Mouse (Mus musculus): Measurements from ENCODE around the gene Ccdc85b.
A peak's percentile ranks its signal among the peaks of the same experiment; 100 is the strongest.

Ccdc85b gene

DNA sequence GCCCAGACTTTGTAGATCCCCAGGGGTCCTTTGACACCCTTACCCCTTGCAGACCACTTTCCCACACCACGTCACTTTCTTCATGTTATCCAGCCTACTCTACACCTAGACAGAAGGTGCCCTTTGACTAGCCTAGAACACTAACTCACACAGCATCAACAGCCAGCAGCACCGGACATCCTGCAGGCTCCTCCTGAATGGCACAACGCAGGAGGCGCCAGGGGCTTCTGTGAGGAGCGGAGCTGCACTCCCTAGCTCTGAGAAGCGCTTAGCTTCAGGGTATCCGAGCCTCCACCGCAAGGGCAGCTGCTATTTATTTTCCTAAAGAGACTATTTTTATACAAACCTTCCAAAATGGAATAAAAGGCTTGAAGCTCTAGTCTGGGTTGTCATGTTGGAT is 2.1 kb downstream of the Ccdc85b start:
- no peak for DNase-seq (ENCODE audit: low spot score)

DNA sequence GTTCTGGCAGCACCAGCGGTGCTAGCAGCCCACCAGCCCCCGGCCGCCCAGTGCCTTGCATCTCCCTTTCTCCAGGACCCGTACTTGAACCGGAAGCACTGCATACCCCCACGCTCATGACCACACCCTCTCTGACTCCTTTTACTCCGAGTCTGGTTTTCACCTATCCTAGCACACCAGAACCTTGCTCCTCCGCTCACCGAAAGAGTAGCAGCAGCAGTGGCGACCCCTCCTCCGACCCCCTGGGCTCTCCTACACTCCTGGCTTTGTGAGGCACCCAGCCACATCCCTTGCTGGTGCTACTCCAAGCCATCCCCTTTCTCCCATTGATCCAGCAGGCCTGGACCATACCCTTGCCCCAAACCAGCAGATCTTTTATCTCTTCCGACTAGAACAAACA is 2.7 kb downstream of the Ccdc85b start:
- no peak for DNase-seq (ENCODE audit: low spot score)

DNA sequence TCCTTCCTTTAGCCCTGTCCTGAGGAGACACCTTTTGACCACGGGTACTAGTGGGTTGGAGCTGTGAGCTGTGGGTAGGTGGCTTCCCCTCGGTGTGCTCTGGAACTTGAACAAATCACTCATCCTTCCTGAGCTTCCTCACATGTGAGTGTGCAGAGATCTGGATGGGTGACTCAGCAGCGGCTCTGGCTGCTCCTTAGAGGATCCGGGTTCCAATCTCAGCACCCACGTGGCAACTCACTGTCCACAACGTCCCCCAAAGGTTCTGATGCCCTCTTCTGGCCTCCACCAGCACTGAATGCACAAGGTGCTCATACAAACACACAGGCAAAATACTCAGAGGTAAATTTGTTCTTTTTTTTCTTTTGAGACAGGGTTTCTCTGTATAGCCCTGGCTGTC is 5.9 kb downstream of the Ccdc85b start:
- DNase-seq (ENCODE audit: low spot score): no peak

DNA sequence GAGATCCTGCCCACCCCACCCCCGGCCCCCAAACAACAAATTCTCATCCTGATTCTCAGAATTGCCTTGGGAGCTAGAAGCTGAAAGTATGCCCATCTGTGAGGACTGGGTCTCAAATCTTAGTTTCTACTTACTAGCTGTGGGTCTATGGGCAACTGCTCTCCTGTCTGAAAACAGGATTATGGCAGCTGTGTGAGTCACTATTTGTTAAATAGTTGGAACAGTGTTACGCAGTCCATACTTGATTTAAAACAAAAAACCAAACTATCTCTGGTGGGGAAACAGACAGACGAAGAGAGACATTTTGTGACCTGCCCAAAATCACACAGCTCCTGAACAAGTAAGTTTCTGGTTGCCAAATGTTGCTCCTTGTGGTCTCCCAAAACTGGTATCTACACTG is 8.0 kb downstream of the Ccdc85b start:
- no peak for DNase-seq (ENCODE audit: low spot score)

DNA sequence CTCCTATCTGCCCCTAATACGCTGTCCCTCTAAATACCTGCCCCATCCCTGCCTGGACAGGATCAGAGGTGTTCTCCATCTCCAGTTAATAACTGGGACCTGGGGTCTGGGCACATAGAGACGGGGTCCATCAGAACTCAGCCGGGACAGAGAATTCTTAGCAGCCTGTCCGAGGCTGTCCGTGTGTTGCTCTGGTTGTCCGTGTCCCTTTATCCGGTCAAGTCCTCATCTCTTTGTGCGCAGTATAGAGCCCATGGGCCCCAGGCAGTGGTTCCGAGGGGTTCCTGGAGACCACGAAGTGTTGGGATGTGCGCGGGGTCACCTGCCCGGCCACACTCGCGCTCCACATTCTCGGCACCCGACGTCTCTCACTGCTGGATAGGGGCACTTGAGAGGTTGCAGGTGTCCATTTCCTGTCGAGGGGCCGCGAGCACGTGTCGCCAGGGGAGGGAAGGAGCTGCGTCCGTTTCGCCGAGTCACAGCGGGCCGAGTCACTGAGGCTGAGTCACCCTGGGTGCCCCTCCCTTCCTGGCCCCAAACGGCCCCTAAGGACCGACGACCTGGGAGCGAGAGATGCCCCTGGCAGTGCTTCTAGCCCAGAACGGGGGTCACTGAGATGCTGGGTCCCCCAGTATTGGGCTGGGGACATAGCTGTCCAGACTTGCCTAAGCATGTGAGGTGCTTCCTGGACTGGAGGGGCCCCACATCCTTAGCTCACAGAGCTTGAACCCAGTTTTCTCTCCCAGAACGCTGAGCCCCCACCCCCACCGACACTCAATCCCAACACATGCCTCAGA is 9.1 kb downstream of the Ccdc85b start:
- no peak for DNase-seq (ENCODE audit: low spot score)

DNA sequence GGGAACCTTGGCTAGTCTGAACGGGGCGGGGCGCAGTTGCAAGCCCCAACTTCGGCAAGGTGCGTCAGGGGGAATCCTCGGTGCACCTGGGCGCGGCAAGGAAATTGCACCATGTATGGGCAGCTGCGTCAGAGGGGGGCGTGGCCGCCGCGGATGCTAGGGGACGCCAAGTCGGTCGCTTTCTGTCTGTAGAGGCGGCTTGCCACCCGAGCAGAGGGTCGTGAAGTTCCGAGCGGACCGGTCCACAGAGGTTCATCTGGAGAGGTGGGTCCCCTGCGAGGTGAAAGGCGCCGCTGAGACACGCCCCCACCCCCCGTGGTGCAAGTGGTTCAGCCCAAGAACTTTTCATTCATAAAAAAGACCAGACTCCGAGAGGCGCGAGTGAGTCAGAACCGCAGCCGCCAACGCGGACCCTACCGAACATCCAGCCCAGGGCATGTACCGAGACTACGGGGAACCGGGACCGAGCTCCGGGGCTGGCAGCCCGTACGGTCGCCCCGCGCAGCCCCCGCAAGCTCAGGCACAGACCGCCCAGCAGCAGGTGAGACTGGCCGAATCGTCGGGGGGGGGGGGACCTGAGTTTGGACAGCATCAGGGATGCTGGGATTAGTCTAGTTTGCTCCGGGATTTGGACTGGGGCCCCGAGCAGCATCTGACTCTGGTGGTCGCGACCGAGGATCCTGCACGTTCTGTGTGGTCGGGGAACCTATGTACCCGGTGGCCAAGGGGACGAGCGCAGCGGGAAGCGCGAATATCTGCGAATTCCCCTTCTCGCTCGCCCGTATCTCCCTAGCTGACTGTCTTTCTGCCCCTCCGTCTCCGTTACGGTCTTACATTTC is 10.0 kb downstream of the Ccdc85b start, which contains the start of gene Fosl1:
Gene Fosl1 (plus strand): TSS at position 33 of the 839 bp plus-strand sequence.
- no peak for DNase-seq (ENCODE audit: low spot score)

DNA sequence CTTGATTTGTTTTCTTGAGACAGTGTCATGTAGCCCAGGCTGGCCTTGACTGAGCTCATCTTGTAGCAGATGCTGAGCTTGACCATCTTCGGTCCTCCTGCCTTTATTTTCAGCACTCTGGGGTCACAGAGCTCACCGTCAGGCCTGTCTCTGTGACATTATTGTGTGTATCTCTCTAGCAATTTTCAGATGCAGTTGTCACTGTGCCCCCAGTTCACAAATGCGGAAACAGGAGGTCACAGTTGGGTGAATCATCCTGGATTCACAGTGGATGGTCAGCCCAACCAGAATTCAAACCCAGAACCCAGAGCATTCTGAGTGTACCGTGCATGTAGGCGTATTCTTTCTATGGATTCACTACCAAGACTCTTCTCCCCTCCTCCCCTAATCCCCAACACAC is 11.9 kb downstream of the Ccdc85b start:
- no peak for DNase-seq (ENCODE audit: low spot score)

DNA sequence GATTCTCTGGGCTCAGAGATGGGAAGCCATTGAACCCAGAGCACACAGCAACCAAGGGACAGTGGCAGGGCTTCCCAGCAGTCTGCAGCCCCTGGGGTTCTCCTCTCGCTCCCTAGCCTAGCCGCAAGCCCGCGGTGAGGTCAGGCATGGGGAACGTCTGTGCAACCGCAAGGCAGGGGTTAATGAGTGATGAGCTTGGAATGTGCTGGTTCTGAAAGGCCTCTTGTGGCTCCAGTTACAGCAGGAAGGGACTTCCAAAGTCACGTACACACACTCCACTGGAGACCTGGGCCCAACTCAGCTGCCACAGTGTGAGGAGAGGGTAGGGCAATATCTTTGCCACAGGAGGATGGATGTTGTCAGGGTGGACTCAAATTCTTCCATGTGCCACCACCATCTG is 12.7 kb downstream of the Ccdc85b start:
- DNase-seq (ENCODE audit: low spot score): no peak

DNA sequence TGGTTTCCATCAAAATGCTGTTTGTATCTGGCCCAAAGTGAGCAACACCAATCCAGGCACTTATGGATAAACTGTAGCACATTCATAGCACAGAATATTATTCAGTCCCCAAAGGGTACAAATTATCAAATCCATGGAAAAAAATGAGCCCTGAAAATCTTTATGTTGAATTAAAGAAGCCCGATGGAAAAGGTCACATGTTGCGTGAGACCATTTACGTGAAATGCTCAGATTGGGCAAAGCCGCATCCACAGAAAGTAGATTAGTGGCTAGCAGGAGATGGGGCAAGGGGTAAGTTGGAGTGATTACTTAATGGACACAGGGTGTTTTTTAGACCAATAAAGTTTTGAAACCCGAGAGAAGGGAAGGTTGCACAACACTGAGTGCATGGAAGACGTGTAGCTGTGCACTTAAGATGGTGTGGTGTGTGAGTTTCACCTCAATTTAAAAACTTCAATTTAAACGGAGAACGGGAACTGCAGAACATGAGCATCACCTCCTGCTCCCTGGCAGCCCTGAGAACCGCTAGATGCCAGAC is 13.3 kb downstream of the Ccdc85b start:
- no peak for DNase-seq (ENCODE audit: low spot score)

DNA sequence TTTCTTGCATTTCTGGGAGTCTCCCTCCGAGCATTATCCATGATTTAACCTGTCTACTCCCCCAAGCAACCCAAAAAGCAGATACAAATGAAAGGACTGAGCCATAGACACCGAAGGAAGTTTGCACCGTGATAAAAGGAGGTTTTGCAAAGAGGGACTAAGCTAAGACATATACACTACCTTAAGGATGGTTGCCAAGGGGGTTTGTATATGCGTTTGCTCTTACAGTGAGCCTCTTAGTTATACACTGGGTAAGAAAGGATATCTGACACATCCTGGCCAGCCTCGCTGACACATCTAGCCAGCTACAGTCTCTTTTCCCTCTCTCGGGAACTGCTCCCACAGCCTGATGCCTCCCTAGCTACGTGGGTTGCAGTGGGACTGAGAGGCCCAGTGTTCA is 23.7 kb downstream of the Ccdc85b start:
- no peak for DNase-seq (ENCODE audit: low spot score)

DNA sequence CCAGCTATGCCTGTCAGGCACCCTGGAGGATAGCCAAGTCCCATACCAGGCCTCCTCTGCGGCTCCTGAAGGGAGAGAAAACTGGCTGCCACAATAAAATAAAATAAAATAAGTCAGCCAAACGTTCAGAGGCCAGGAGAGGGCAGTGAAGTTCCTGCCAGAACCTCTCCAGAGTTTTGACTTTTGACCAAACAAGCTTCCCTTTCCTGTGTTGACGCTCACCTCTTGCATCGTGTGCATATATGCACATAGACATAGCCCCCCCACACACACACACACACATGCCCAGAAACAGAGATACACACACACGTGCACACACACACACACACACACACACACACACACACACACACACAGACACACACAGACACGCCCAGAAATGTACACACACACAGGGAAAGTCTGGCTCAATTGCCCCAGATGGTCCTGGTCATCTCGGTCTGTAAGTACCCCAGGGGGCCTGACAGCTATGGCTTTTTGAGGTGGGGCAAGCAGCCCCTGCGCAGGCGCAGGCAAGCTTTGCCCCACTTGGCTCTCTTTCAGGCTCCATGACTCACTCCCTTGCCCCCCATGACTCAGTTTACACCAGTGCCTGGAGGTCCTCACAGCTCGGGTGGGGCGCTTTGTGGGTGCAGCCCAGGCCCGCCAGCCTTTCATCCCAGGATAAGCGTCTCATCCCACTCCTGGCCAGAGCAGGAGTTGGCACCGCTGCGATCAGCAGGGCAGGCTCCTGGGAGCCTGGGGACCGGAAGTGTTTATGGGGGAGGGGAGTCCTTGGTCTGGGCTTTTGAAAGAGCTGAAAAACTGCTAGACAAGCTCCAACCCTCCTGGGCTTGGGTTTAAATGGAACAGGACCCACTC is 24.5 kb downstream of the Ccdc85b start:
- DNase-seq (ENCODE audit: low spot score): no peak

DNA sequence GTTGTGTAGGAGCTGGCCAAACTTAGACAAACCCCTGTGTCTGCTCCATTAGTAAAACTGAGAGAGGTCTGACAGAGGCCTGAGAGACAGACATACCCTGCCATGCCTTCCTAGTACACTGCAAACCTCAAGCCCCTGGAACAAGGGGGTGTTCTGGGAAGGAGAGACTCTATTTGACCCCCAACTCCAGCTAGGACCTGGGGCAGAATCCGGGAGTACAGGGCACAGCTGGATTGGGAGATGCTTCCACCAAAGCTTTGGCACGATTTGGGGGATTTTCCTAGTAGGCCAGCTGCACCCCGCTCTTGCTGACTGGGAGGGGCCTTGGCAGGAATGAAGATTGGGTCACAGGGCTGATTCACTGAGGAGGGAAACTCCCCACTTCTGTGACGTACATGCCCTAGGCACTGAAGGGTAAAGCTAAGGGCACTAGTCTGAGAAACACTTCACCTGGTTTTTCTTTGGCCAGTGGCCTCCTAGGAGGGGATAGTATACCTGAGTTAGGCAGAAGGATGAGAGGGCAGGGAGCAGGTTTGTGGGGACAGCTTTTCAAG is 25.7 kb downstream of the Ccdc85b start:
- no peak for DNase-seq (ENCODE audit: low spot score)

DNA sequence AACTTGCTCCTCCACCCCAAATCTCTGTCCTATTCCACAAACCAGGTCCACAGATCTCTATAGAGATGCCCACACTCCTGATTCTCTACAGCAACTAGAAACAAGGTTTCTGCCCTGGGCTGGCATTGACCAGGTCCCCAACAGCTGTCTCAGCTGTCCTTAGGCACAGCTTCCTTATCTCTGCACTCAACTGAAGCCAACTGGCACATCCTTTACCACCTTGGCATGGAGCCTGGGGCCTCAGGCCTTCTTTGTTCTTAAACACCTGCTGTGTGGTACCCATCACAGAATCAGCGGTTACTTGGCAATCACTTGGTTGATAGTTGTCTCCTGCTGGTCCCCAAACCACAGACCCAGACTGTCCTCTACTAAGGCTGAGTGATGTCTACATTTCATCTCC is 27.3 kb downstream of the Ccdc85b start:
- DNase-seq (ENCODE audit: low spot score): no peak

DNA sequence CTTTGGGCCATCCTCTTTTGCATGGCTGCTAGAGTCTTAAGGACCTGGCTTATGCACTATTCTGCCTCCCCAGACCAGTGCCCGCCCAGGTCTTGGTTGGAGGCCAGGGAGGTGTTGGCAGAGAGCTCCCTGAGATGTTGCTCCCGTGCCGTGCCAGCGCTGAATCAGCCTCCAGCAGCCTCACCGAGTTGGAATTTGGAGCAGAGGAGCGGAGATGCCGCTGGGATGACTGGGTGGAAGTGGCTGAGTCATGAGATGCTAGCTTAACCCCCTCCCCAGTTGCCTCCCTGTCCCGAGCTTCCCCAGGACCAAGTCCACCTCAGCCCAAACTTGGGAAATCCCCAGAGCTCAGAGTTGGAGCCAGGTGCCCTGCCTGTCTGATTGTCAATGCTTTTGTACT is 27.9 kb downstream of the Ccdc85b start:
- DNase-seq (ENCODE audit: low spot score): no peak

DNA sequence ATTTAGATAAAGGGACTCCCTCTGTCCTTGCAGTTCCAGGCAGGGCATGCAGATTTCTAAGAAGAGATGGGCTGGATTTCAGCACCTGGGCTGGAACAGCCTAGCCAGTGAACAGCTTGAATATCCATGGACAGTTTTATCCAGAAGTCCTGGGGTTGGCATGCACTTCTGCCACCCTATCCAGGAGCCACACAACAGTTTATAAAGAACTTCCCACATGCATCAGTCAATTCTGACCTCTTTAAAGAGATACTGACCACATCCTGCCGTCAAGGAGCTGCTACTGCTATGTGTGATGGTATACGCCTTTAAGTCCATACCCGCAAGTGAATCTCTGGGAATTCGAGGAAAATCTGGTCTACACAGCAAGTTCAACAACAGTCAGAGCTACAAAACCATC is 28.5 kb downstream of the Ccdc85b start:
- no peak for DNase-seq (ENCODE audit: low spot score)

DNA sequence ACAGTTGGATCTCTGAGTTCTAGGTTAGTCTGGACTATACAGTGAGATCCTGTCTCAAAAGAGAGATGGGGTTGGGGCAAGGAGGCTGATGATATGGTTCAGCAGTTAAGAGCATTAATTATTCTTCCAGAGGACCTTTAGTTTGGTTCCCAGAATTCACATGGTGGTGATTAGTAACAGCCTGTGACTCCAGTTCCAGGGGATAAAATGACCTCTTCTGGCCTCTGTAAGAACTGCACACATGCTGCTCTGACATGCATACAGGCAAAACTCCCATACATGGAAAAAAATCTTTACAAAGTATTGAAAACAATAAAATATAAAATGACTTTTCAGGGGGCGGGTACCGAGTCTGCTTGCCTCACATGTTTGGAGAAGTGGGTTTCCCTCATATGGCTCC is 29.6 kb downstream of the Ccdc85b start:
- DNase-seq (ENCODE audit: low spot score): peak; percentile 37

DNA sequence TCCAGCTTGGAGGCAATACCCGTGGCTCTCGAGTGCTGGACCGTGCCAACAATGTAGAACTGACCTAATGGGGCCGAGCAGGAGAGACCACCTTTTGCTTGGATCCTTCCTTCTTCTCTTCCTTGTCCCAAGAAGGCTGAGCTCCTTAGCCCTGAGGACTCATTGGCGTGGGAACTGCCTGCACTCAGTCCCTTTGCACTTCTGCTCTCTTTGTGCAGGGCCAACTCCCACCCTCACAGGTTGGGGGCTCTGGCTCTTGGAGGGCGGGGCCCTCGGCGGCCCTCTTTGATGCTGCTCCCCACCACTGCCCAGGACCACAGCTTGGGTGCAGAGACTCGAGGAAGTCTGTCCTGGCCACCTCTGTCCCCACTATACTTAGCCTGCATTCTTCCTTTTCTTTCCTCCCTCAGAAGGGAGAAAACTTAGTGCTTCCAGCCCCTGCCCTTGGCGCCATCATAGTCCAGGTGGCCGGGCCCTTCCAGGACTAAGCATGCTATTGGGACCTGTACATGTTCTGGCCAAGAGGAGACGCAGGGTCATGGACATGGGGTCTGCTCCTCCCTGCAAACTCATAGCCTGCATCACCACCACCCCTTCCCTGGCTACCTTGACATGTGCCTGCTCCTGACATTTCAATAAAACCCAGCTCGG is 30.9 kb downstream of the Ccdc85b start:
- no peak for DNase-seq (ENCODE audit: low spot score)

DNA sequence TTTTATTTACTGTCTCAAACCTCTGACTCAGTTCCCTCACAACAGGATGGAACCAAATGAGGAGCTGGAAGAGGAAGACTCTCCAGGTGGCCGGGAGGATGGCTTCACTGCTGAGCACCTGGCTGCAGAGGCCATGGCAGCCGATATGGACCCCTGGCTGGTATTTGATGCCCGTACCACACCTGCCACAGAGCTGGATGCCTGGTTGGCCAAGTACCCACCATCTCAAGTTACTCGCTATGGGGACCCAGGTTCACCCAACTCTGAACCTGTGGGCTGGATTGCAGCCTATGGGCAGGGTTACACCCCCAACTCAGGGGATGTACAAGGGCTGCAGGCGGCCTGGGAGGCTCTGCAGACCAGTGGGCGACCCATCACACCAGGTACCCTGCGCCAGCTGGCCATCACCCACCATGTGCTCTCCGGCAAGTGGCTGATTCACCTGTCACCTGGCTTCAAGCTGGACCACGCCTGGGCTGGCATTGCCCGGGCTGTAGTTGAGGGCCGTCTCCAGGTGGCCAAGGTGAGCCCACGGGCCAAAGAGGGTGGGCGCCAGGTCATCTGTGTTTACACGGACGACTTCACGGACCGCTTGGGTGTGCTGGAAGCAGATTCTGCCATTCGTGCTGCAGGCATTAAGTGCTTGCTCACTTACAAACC is 31.7 kb downstream of the Ccdc85b start:
- no peak for DNase-seq (ENCODE audit: low spot score)

DNA sequence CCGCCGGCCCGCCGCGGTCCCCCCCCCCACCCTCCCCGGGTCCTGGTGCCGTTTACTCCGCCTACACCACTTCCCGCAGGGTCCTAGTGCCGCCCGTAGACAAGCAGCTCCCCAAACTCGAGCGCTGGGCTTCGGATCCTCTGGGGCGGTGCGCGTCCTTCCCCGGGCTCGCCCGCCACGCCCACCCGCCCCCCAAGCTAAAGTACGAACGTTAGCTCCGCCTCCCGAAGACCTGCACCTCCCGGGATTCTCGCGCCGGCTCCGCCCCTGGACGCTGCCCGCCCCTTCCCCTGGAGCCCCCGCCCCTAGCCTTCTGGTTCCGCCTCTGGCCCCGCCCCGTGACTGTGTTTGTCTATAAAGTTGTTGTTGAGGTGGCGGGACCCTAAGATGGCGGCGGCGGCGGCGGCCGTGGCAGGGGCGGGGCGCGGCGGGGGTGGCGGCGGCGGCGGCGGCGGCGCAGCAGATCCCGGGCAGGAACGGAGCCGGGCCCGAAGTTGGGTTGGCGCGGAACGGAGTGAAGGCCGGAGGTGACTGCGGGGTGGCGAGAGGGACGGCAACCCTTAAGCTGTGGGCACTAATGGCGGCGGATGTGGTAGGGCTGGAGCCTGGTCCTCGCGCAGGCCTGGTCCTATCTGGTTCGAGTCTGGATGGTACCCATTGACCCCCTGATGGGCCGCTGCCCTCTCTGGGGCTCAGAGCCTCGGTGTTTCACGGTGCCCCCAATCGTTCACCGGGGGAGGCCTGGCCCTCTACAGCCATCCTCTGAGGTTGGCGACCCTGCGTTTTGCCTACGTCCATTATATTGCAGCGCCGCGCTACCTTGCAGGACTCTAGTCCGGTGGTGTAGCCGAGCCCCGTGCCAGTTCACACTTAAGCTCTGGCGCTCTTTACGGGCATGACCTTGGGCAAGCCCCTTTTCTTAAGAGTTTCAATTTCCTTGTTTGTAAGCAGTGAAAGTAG is 32.6 kb downstream of the Ccdc85b start, which contains the start of the genes Drap1 and AI837181:
Gene Drap1 (minus strand): TSS at position 198 of the 960 bp plus-strand sequence.
Gene AI837181 (plus strand): TSS at position 363 of the 960 bp plus-strand sequence.
- DNase-seq (ENCODE audit: low spot score): peak; percentile 95
